Mouse (Mus musculus) CD4-positive, CD25-positive, alpha-beta regulatory T cell, adult 9 weeks (primary cell): ENCODE measurements around the gene Abhd11. TPM values are rescaled to one million over a fixed set of nuclear protein-coding genes. Genes with fewer than 3 reads are reported as not detected.

Source experiments
- polyA plus RNA-seq: library from polyadenylated mRNA; unstranded; fragments of 100-300 nt; shearing (Covaris generic); gene quantifications from one replicate; pipeline ENCODE4 v1.2.1, GENCODE M21; 2017

Gene Abhd11
- polyA plus RNA-seq, result 101 TPM

GRCm38 (mm10) chr5:135008671-135009589 lies at the start of gene Abhd11:
TSS of gene Abhd11 (plus strand) at chr5:135009152.

DNA sequence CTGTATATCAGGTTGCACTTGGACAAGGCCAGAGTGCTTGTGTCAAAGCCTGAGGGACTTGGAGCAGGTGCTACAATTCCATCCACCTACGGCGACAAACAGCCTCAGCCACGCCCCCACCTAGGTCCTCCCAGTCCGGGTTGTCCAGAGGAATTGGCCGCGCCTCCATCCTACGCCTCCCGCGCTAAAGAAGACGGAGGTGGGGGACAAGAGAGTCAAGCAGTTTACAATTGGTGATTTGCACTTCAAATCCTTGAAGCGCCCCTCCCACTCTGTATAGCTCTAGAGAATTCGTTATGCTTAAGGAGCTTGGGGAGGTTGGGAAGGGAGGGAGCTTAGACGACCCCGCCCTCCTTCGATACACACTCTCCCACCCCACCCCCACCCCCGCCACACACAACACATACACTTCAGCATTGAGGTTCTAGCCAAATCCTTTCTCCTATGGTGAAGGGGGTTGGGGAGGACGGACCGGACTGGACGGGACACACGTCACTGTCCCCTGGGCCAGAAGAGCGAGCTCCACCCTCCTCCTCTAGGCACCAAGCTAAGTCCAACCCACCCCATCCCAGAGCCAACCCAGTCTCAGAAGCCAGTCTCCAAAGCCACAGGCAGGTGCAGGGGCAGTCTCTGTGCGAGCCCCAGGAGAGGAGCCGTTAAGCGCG lies 23.2 kb upstream of the Abhd11 start, which contains the start of gene Cldn3:
Gene Cldn3, plus strand, starts transcription at position 582 of the 665 bp plus-strand sequence.

GRCm38 (mm10) chr5:135023344-135024173 lies 14.6 kb downstream of the Abhd11 start, which contains the start of gene Stx1a:
TSS of gene Stx1a (plus strand) at chr5:135023482.

Other genes starting within 250 kb of the Abhd11 start
- not detected for gene Tmem270, start 102.4 kb upstream of the Abhd11 start, polyA plus RNA-seq
- not detected for gene Cldn13, start 93.6 kb upstream of the Abhd11 start, polyA plus RNA-seq
- 21.8 TPM for gene Mettl27, start 76.8 kb upstream of the Abhd11 start, polyA plus RNA-seq
- gene Cldn4, start 62.2 kb upstream of the Abhd11 start, polyA plus RNA-seq, result not detected
- gene Cldn3, start 22.9 kb upstream of the Abhd11 start, polyA plus RNA-seq, result not detected
- 14.9 TPM for gene Stx1a, start 14.3 kb downstream of the Abhd11 start, polyA plus RNA-seq
- gene Dnajc30, start 55.0 kb downstream of the Abhd11 start, polyA plus RNA-seq, result 24.1 TPM
- 114 TPM for gene Bud23, start 55.8 kb downstream of the Abhd11 start, polyA plus RNA-seq
- not detected for gene Vps37d, start 69.1 kb downstream of the Abhd11 start, polyA plus RNA-seq
- 0.22 TPM for gene Mlxipl, start 80.7 kb downstream of the Abhd11 start, polyA plus RNA-seq
- 21.8 TPM for gene Tbl2, start 140.5 kb downstream of the Abhd11 start, polyA plus RNA-seq
- 68.8 TPM for gene Bcl7b, start 159.1 kb downstream of the Abhd11 start, polyA plus RNA-seq
- 15.5 TPM for gene Baz1b, start 178.1 kb downstream of the Abhd11 start, polyA plus RNA-seq
- gene Fzd9, start 242.1 kb downstream of the Abhd11 start, polyA plus RNA-seq, result not detected